In genomic region chr4:142517478-142518455, GRCm38 (mm10) we compare ENCODE assay signal across 16 mouse cellular contexts.
DNase-seq lines count a peak whose midpoint lies in the region; ATAC-seq and TF ChIP-seq lines count a peak whose summit lies in the region.
"Had no signal": no experiment of that assay in that cellular context is flagged by ENCODE, and none has a peak within 500 bp of the region (broad histone marks: within the 10 kb centered on the region; RNA-seq: fewer than 3 reads in every experiment).

No protein-coding gene starts in this region.

- TF ChIP-seq CTCF in lung, postnatal 0 days (IDR thresholded peaks at IDR 0.05) = no peak

- H3K27me3 ChIP-seq in midbrain, embryonic 10.5 days (ENCODE audit: low read depth, poor library complexity, severe bottlenecking) = no peaks in the 10 kb centered on the region
- no peaks in the 10 kb centered on the region for H3K27me3 ChIP-seq in lung, postnatal 0 days (replicated peaks; ENCODE audit: insufficient read depth, low read length)
- H3K27me3 ChIP-seq: embryonic facial prominence, embryonic 15.5 days had no signal

- no peak overlapping the region for H3K9ac ChIP-seq in lung, postnatal 0 days (replicated peaks; ENCODE audit: low read depth)
- H3K9ac ChIP-seq: embryonic facial prominence, embryonic 15.5 days had no signal

- no peaks in the 10 kb centered on the region for H3K36me3 ChIP-seq in midbrain, embryonic 10.5 days
- H3K36me3 ChIP-seq in lung, postnatal 0 days (ENCODE audit: insufficient read depth, low read length) = no peaks in the 10 kb centered on the region
- H3K36me3 ChIP-seq: embryonic facial prominence, embryonic 15.5 days had no signal

- 0 out of 2 replicates have a peak overlapping the region, but pooled peaks have one; percentile 18 for H3K27ac ChIP-seq in midbrain, embryonic 10.5 days (replicated peaks)
- no peak overlapping the region for H3K27ac ChIP-seq in lung, postnatal 0 days (ENCODE audit: low read length)
- H3K27ac ChIP-seq: embryonic facial prominence, embryonic 15.5 days; kidney, postnatal 0 days had no signal

- no peak overlapping the region for H3K4me3 ChIP-seq in midbrain, embryonic 10.5 days
- H3K4me3 ChIP-seq in lung, postnatal 0 days (ENCODE audit: low read depth, low read length) = no peak overlapping the region
- H3K4me3 ChIP-seq: embryonic facial prominence, embryonic 15.5 days had no signal

- ATAC-seq in cerebellum, adult (ENCODE audit: insufficient number of reproducible peaks, low FRiP score, low TSS enrichment) = no peak
- ATAC-seq in lung, postnatal 0 days = no peak
- no peak for ATAC-seq in megakaryocyte-erythroid progenitor cell, adult 5-6 weeks (replicated peaks; ENCODE audit: low FRiP score, low TSS enrichment, poor library complexity, severe bottlenecking)

- peak; percentile 31 to 37 for DNase-seq in cerebellum, postnatal 10 days
- peak; percentile 13 to 25 for DNase-seq in right cerebral cortex, adult 2 months (ENCODE audit: low spot score in 2 of 2)
- no peak for DNase-seq in right cerebral cortex, postnatal 4 days
- no peak for DNase-seq in midbrain, embryonic 10.5 days (ENCODE audit: low spot score)
- DNase-seq in retina, postnatal 1 day = peak; percentile 76
- no peak for DNase-seq in lung, postnatal 0 days (ENCODE audit: low spot score)
- DNase-seq: B cell, adult 2 months; heart, postnatal 4 days; lung, postnatal 10 days; right cerebral cortex, postnatal 14 days; thymus, postnatal 36 days had no signal

- H3K4me1 ChIP-seq in midbrain, embryonic 10.5 days = peaks cover 12% of the 10 kb centered on the region
- H3K4me1 ChIP-seq in lung, postnatal 0 days (ENCODE audit: insufficient read depth, low read depth, low read length) = no peaks in the 10 kb centered on the region
- H3K4me1 ChIP-seq: embryonic facial prominence, embryonic 15.5 days had no signal

- no peaks in the 10 kb centered on the region for H3K9me3 ChIP-seq in midbrain, embryonic 10.5 days (replicated peaks)
- H3K9me3 ChIP-seq in lung, postnatal 0 days (ENCODE audit: low read length) = no peaks in the 10 kb centered on the region
- H3K9me3 ChIP-seq: embryonic facial prominence, embryonic 15.5 days had no signal

- no peak for TF ChIP-seq EP300 in lung, postnatal 0 days (IDR thresholded peaks at IDR 0.05)

- 78% methylated on average over 21 of the region's 21 CpGs for WGBS in midbrain, embryonic 10.5 days
- 68% methylated on average over 21 of the region's 21 CpGs for WGBS in lung, postnatal 0 days

- H3K4me2 ChIP-seq in lung, postnatal 0 days (replicated peaks; ENCODE audit: low read depth, low read length) = no peak overlapping the region
- H3K4me2 ChIP-seq: embryonic facial prominence, embryonic 15.5 days; liver, embryonic 11.5 days had no signal

Comparison
In these comparisons a context has a peak if more than half of its experiments do, and no peak if none do; other contexts are left out.
1. DNase-seq: peak in cerebellum, postnatal 10 days (2 of 2), right cerebral cortex, adult 2 months (2 of 2) and retina, postnatal 1 day (single experiment); none in right cerebral cortex, postnatal 4 days (single experiment), midbrain, embryonic 10.5 days (single experiment) and lung, postnatal 0 days (single experiment).